Mouse (Mus musculus) common myeloid progenitor, adult 5-6 weeks (primary cell): ENCODE measurements around the gene Zdhhc22. TPM values are rescaled to one million over a fixed set of nuclear protein-coding genes. Genes with fewer than 3 reads are reported as not detected.
A peak's percentile ranks its signal among the peaks of the same experiment; 100 is the strongest.

Experiments used
- ATAC-seq: replicated peaks from 2 replicates; pipeline ENCODE4 v1.8.0; 2016; ENCODE audit warnings: low read depth, mild to moderate bottlenecking, moderate TSS enrichment, inconsistent platforms; ENCODE audit not compliant: poor library complexity, severe bottlenecking
- total RNA-seq: library from RNA; stranded (forward); fragments of 200-1000, 187-1606 nt; gene quantifications from 2 replicates; pipeline ENCODE4 v1.2.3, GENCODE M21; 2017

Gene Zdhhc22
- total RNA-seq, 1 experiment from 2014 or later, result not detected

DNA sequence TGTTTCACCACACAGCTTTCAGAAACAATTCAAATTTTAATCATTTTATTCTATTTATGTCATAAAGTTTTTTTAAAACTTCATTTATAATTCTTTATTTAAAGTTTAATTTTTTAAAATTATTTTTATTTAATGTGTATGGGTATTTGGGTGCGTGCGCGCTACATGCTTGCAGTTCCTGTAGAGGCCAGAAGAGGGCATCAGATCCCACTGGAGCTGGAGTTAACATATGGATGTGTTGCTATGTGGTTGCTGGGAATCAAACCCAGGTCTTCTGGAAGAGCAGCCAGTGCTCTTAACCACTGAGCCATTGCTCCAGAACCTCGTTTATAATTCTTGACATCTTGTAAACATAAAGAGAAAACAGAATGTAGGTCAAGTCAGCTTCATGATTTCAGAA is 8.5 kb upstream of the Zdhhc22 start:
- no peak for ATAC-seq

DNA sequence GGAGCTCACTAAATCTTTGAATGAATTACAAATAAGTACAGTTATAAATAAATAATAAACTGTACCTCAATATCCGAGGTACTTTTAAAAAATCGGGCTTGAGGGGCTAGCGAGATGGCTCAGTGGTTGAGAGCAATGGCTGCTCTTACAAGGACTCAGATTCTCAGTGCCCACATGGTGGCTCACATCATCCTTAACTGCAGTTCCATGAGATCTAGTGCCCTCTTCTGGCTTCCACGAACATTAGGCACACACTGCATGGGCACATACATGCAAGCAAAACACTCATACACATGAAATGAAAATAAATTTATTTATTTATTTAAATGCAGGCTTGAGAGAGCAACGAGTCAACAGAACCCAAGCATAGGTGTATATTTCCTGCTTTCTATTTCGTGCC is 5.7 kb upstream of the Zdhhc22 start:
- ATAC-seq, result no peak

DNA sequence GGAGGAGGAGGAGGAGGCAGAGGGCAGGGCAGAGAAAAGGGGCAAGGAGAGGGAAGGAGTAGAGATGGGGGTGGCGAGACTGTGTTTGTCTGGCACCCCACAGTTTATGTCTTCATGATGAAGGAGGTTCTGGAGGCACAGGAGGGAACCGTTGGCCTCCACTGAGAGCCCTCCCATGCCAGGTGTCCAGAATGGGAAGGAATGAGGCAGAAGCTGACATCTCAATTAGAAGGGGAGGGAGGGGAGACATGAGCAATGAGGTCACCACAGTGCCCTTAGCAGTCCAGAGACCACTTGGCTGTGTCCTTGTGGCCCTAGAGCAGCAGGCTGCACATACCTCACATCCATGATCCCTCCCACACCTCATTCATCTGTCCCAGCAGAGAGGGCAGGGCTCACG is 4.5 kb upstream of the Zdhhc22 start:
- ATAC-seq, result no peak

DNA sequence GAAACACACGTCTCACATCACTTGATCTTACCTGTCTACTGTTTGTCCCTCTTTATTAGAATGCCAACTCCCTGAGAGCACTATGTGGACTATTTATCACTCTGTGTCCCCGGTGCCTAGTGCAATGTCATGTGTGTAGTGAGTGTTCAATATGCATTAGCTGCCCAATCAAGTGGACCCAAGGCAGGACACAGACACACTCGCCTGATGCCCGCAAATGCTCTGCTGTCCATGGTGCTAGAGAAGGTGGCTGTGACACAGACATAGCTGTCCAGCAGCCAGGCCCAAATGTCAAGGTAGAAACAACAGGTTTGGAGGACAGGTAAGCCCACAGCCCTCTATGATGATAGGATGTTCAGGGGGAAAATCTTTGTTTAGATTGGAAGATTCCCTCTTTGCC is 3.9 kb upstream of the Zdhhc22 start:
- 0 out of 2 replicates have a peak, but pooled peaks have one; percentile 27 for ATAC-seq

DNA sequence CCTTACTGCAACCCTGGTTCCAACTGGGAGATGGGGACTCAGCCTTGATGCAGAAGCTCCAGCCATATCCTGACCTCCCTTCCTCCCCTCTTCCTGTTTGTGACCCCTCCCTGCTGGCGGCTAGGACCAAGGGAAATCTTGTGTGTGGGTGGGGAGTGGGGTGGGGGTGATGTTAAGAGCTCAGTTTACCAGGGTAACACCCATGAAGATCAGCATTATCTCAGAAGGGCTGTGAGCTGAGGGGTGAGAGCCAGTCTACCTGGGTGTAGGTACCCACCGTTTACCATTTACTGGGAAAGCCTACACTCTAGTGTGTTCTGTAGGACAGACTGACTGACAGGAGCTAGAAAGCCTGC is 503 bp upstream of the Zdhhc22 start:
- ATAC-seq, result no peak

DNA sequence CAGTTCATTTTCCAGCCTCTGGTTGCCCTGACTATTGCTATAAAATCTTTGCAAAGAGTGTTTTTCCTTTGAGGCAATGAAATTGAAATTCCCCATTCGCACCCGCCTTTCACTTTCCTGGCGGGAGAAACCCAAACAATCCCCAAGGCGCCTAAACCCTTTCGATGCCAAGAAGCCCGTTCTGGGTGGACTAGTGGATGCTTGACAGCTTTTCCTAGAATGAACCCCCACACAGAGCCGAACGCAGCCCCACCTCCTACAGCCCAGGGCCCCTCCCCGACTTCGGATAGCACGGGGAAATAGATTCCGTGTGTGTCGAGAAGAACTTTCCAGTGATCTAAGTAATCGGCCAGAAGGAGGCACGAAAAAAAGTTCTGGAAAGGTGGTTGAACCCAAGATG is 852 bp downstream of the Zdhhc22 start:
- no peak for ATAC-seq

DNA sequence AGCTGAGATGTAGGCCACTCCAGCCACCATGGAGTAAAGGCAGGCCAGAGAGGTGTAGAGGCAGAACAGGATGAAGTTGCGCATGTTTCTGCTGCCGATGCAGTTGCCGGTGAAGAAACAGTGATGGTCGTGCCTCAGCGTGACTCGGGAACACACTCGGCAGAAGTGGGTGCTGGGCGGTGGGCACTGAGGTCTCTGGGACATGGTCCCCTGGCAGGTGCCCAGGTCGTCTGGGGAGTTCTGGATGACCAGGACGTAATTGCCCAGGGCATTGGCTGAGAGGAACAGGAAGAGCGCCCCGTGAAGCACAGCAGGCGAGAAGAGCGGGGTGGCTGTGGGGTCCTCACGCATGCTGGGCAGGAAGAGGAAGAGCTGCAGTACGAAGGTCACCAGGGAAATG is 2.0 kb downstream of the Zdhhc22 start:
- no peak for ATAC-seq

DNA sequence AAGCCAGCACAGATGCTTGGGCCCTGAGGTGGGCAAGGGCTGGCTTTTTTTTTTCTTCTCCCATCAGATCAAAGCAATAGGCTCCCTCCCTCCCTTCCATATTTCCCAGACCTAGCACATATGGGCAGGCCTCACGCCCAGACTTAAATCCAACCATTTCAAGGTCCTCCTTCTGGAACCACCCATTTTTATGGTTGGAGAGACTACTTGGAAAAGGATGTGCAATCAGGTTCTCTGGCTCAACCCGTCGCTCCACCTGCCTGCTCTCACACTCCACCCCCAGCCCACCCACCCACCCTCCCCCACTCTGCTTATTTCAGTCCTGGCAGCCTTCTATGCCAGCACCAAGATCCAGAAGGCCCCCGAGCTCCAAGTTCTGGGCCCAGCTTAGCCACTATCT is 3.7 kb downstream of the Zdhhc22 start:
- ATAC-seq, result no peak

DNA sequence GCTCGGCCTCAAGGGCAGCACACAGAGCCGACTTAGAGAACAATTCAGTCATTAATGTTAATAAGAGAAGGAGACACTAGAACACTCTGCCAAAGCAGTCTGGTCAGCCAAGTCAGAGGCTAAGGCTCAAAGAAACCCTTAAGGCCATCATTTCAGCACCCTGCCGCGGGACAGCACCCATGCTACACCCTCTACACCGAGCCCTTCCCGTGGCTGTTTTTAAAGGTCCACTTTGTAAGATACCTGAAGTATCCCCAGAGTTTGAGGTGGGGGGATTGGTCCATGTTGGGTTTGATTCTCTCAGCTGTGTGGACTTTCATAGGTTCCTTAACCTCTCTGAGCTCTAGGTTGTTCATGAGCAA is 6.1 kb downstream of the Zdhhc22 start:
- ATAC-seq, result peak; percentile 69

DNA sequence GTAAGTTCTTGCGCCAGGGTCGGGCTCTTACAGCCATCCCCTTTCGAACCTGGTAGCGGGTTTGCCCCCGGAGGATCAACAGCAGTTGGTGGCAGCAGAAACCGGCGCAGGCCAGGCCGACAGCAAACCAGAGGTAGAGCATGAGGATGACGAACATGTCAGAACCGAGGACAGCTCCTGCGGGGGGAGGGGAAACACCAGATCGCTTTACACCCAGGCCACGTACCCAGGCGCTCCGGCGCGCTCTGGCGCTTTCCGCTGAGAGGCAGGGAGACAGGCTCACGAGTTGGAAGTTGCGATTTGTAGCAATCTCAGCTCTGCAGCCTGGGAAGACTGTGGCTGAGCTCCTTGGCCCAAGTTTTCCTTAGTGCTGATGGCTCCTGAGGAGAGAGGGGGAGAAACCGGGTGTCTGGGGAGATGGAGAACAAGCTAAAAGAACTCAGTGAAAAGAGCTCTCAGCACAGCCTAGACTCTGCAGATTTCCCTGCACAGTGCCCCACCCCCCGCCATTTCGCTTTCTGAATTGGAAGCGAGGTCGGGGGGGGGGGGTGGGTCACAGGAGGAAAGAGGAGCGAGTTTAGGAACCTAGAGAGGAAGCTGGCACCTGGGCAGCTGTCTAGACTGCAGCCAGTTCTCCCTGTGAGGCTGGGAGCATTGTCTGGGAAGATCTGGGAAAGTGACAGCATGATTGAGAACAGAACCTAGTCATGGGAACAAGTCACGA is 6.6 kb downstream of the Zdhhc22 start:
- peak; percentile 74 for ATAC-seq

DNA sequence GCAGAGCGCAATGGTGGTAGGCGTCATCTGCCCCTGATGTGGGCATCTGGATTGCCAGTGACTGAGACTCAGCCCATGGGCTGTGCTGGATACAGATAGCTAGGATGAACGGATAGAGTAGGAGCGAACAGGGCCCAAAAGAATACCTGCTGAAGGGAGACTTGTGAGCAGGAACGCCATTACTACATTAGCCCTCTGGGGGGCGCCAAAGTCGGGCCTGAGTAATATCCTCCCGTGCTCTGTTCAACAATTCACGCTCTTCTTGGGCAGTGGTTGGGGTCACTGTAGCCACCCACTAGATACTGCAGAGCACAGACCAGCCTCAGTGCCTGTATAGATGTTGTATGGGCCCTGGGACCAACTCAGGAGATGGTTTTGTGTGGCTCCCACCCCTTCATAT is 9.1 kb downstream of the Zdhhc22 start:
- ATAC-seq, result no peak

DNA sequence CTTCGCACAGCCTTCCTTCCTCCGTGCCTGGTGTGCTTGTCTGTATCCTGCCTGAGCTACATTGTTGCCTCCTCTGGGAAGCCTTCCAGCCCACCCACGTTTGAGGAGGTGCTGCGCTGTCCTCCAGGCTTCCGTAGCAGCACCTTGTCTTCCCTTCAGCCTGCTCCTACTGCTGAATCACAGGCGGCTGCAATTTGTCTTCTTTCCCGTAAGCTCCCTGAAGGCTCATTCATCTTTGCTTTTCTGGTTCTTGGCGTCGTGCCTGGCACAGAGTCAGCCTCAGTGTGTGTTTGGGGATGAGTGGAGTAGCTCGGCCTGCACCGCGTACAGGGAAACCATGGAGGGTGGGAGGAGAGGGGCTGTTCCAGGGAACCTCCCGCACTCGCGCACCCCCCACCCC is 12.4 kb downstream of the Zdhhc22 start:
- no peak for ATAC-seq

DNA sequence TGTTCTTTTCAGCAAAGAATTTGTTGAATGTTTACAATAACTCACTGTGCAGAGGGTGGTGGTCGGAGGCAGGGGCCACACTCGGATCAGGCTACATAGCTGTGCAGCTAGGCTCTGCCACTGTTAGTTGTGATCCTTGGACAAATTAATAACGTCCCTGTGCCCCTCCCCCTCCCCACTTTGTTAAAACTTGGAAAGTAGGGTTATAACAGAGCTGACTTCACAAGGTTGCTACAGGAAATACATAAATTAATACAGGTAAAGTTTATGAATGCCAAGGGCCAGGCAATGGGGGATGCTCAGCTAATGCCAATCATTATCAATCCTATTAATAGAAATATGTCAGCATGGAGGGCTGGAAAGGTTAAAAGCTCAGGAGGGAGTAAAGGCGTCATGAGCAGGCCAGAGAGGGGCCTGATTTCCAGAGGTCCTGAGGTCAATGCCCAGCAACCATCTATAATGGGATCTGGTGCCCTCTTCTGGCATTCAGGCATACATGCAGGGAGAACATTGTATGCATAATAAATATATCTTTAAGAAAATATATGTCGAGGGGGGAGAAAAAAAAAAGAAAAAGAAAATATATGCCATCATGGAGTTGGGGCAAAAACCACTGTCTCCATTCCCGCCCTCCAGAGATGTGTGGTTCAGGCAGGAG is 13.6 kb downstream of the Zdhhc22 start:
- no peak for ATAC-seq

DNA sequence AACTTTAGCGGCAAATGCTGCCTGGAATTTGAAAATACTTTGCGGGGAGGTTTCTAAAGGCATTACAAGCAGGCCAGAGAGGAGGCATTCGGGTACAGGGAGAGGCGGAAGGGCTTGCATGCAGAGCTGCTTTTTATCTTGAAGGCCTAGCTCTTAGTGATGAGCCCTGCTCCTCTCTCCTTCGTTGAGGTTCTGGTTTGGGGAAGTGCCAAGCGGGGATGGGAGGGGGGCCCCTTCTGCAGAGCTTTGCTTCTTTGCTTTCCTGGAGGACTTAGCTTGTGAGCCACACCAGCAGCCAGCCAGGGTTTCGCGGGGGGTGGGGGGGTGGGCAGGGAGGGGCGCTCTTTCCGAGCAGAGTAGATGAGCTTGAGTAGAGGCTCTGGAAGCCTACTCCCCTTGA is 14.5 kb downstream of the Zdhhc22 start:
- 0 out of 2 replicates have a peak, but pooled peaks have one; percentile 16 for ATAC-seq

DNA sequence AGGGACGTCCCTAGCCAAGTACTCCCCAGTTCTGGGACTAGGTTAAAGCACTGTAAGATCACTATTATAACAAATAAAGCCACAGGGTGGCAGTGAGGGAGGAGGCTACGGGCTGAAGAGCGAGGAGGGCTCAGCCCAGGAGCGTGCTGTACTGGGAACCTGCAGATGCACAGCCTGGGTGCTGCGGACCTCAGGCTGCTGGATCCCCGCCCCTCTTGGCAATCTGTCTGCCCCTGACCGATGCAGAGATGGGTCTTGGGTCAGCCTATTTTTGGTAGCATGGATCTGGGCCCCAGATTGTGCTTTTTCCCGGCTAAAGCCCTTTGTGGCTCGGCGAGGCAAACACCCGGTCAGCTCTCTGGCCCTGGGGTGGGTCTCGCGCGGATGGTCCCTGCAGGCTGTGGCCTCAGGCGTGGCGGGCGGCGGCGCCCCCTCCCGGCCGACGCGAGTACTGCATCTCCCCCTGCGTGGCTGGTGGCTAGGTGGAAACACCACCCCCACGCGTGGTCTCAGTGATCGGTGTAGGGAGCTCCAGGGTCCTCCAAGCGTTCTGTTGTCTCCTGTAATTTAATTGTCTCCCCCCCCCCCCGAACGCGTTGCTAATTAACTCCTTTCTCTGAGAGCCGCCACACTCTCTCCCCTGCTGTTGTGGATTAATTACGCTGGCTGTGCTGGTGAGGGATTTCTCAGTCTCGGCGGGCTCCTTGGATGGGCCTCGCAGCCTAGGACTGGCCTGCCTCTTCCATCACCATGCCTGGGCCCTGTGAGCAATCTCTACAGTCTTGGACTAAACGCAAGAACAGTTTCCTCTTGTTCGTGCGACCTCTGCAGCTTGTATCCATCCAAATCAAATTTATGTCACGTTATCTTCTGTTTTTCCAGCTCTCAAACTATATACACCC is 15.6 kb downstream of the Zdhhc22 start:
- ATAC-seq, result peak; percentile 65

DNA sequence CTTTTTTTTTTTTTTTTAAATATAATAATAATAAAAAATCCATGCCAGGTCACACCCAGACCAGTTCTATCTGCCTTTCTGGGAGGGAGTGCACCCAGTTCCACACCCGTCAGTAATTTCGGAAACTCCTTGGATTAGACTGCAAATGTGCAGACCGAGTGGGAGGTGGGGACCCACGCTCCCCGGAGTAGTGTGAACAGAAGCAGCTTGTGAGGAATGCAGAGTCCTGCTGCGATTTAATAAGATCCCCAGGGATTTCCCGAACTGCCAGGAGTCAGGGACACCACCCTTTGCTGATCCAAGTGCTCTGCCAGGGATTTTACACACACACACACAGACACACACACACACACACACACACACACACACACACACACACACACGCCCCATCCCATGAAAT is 16.5 kb downstream of the Zdhhc22 start:
- no peak for ATAC-seq

DNA sequence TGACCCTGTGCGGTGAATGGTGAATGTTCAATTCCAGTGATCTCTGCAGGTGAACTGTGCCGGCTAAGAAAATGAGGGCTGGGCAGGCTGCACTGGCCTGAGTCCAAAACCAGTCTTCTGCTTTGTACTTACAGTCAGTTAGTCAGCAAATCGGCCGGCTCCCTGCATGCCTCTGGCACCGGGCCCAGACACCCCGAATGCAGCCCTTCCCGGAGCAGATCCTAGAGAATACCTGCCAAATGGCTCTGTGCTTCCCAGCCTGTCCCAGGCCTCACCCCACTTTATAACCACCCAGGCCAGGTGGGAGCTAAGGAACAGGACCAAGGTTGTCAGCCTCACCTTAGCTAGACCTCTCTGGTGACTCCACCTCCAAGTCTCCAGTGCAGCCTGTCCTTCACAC is 17.0 kb downstream of the Zdhhc22 start:
- ATAC-seq, result no peak

DNA sequence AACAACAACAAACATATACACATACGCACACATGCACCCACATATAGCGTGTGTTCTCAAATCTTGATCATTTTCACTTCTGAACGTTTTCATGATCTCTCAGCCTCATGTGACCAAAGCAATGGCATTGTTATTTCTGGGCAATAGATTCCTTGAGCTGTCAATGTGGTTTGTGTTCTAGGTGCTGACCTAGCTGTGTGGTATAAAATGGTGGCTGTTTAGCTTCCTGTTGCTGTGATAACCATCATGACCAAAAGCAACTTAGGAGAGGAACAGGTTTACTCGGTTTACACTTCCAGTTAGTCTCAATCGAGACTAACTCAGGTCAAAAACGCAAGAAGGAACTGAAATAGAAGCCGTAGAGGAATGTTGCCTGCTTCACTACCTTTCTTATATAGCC is 19.1 kb downstream of the Zdhhc22 start:
- ATAC-seq, result no peak

DNA sequence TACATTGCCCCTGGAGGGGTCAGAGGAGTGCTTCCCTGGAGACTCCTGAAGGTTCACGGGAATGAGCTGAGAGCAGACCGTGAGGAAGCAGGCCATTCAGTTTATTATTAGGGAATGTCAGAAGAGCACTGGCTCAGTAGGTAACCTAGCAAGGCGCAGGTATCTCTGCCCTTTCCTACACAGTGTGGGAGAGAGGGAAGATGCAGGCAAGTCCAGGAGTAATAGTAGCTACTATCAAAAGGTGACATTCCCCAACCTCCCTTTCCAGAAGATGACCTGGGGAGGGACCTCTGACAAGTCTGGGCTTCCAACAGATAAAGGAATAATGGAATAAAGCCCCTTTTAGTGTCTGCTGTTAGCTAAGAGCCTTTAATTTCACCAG is 21.0 kb downstream of the Zdhhc22 start:
- no peak for ATAC-seq

DNA sequence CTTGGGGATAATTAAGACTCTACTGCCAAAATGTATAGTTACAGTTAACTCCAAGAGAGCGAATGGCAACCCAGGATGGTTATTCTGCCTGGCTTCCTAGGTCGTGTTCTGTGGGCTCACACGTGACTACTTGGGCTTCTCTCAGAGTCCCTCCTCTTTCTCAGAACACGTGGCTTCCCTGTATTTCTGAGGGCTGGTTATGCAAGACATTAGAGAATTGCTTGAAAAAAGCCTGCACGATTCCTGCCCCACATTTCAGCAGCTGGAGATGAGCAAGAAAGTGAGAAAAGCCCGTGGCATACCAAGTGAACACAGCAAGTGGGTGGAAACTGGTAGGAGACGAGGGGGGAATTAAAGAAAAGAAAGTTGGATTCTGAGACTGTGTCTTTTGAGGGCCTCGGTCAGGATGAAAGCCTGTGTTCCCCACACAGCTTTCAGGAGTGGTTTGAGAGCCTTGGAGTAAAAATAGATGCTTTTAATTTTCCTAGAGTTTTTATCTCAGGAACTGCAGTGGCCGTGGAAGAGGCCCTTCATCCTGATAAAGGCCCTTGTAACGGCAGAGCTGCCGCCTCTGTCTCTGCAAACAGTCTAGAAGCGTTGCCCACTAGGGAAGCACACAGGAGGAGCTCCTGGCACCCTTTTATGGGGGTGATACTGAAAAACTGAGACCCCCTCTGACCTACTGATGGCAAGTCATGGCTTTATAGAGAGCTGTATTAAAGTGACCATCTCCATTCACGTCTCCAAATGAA is 21.6 kb downstream of the Zdhhc22 start:
- peak; percentile 50 for ATAC-seq
